Mouse (Mus musculus) liver, embryonic 14.5 days (tissue): ENCODE measurements at regions not wholly inside any gene's neighbourhood (a gene's known extent, or its start where the extent isn't known, plus 50 kb on each side); places are given as distances from the start of the nearest gene placed in this dataset.

ENCODE experiments used
- ATAC-seq: fragments of 200-750 bp; cut with Nextera tagmentation; 2 replicates; pipeline ENCODE4 v1.8.0; 2017; ENCODE audit warnings: moderate number of reproducible peaks, mild to moderate bottlenecking, moderate library complexity; ENCODE audit not compliant: insufficient read depth
- DNase-seq, 3 experiments: peaks; one replicate each; pipeline ENCODE4 v3.0.0-alpha.2; 2012 to 2013; ENCODE audit warnings: low read depth in 3 of 3, low spot score in 3 of 3
- H3K27ac ChIP-seq: fragments of 300-500 bp; sonication (generic); 2 replicates; pipeline ENCODE4 v1.5.1; 2014; ENCODE audit warnings: moderate library complexity, mild to moderate bottlenecking, control low read depth, inconsistent platforms
- H3K27me3 ChIP-seq: fragments of 300-500 bp; sonication (generic); 2 replicates; pipeline ENCODE4 v1.6.1; 2014; ENCODE audit warnings: mild to moderate bottlenecking, low read length, moderate library complexity; ENCODE audit not compliant: control insufficient read depth, insufficient read depth
- H3K36me3 ChIP-seq: fragments of 300-500 bp; sonication (generic); replicated peaks from 2 replicates; pipeline ENCODE4 v1.6.1; 2014; ENCODE audit warnings: low read depth; ENCODE audit not compliant: control insufficient read depth, insufficient read depth
- H3K4me1 ChIP-seq, 2 experiments: fragments of 200-500 bp in 1 of 2; fragments of 300-500 bp in 1 of 2; sonication (generic) in 1 of 2; replicated peaks; 2 replicates each; pipeline ENCODE4 v1.6.1; 2012 to 2014; ENCODE audit warnings: antibody characterized with exemption in 1 of 2, inconsistent platforms in 1 of 2, low read length in 1 of 2; ENCODE audit not compliant: control insufficient read depth in 2 of 2, insufficient read depth in 2 of 2
- H3K4me2 ChIP-seq: fragments of 300-500 bp; sonication (generic); 2 replicates; pipeline ENCODE4 v1.6.1; 2014; ENCODE audit warnings: low read depth, mild to moderate bottlenecking, control low read depth, moderate library complexity
- H3K4me3 ChIP-seq, 2 experiments: fragments of 200-500 bp in 1 of 2; fragments of 300-500 bp in 1 of 2; sonication (generic) in 1 of 2; 2 replicates each; pipeline ENCODE4 v1.5.1; 2012 to 2014; ENCODE audit warnings: low read depth in 2 of 2, low read length in 2 of 2, mild to moderate bottlenecking in 2 of 2, control low read depth in 1 of 2, inconsistent platforms in 1 of 2, moderate library complexity in 1 of 2; ENCODE audit not compliant: insufficient read depth in 1 of 2
- H3K9ac ChIP-seq: fragments of 300-500 bp; sonication (generic); replicated peaks from 2 replicates; pipeline ENCODE4 v1.6.1; 2014; ENCODE audit warnings: mild to moderate bottlenecking, control low read depth, moderate library complexity
- H3K9me3 ChIP-seq: fragments of 300-500 bp; sonication (generic); 2 replicates; pipeline ENCODE4 v1.6.1; 2016; ENCODE audit warnings: low read length, mixed read lengths; ENCODE audit not compliant: control insufficient read depth
- CTCF ChIP-seq: IDR thresholded peaks from 2 replicates; pipeline ENCODE4 v1.5.1; 2016; ENCODE audit warnings: antibody characterized with exemption, low read depth, control low read depth
- EP300 ChIP-seq: IDR thresholded peaks from 2 replicates; pipeline ENCODE4 v1.6.1; 2016; ENCODE audit warnings: antibody characterized with exemption, low read depth
- WGBS: fragments of 180-500 bp; shearing (Covaris S2); extraction: QIAGEN DNeasy Blood & Tissue Kit; methylation state at CpG from one replicate; pipeline ENCODE4 v1.1.7; 2014; ENCODE audit not compliant: insufficient replicate concordance; 5-methylcytosine and 5-hydroxymethylcytosine counted together

DNA sequence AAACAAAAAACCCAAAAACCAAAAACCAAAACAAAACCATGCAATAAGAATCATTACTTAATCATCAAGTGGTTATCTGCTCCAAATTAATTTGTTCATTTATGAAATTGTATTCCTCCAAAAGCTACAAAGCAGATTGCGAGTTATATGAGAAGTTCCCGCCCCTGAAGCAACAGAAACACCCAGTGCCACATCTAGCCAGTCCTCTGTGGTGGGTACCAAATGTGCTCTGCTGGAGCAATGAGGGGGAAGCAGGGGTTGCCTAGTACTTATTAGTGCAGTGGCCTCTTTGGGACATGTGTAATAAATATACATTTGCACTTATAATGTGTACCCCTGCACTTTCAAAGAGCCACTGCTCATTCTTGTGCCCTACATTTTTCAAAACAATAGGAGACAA lies 419.9 kb upstream of the Atp11b start:
- TF ChIP-seq CTCF = no peak
- no peak for TF ChIP-seq EP300
- 35% methylated on average over 2 of the region's 2 CpGs for WGBS
- Histone ChIP-seq H3K4me2 (no peak overlapping the region), H3K27ac (no peak overlapping the region), H3K27me3 (no peaks in the 10 kb centered on the region), H3K36me3 (no peaks in the 10 kb centered on the region), H3K4me1 (no peaks in the 10 kb centered on the region), H3K4me3 (no peak overlapping the region), H3K9ac (no peak overlapping the region), H3K9me3 (no peaks in the 10 kb centered on the region)
- DNase-seq = no peak
- ATAC-seq = no peak

DNA sequence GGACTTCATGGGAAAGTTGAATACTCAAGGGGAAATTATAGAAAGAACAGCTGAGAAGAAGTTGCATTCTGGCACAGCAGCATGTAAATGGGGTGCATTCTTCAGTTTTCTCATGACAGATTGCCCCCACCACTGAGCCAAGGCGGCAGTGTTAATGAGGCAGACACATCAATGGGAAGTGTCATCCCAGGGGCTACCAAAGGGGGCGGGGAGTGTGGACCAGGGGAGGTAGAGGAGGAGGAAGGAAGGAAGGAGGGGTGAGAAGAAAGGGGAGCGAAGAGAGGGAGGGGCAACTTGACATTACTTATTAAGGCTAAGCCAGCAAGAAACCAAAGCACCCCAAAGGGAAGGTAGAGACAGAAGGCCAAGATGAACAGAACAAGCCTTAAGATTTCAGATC lies 419.4 kb upstream of the Atp11b start:
- Histone ChIP-seq H3K4me2 (no peak overlapping the region), H3K27ac (no peak overlapping the region), H3K9ac (no peak overlapping the region), H3K4me1 (no peaks in the 10 kb centered on the region), H3K4me3 (no peak overlapping the region), H3K27me3 (no peaks in the 10 kb centered on the region), H3K36me3 (no peaks in the 10 kb centered on the region), H3K9me3 (no peaks in the 10 kb centered on the region)
- 13% methylated on average over 3 of the region's 3 CpGs for WGBS
- TF ChIP-seq CTCF (no peak), EP300 (no peak)
- no peak for ATAC-seq
- DNase-seq = no peak

DNA sequence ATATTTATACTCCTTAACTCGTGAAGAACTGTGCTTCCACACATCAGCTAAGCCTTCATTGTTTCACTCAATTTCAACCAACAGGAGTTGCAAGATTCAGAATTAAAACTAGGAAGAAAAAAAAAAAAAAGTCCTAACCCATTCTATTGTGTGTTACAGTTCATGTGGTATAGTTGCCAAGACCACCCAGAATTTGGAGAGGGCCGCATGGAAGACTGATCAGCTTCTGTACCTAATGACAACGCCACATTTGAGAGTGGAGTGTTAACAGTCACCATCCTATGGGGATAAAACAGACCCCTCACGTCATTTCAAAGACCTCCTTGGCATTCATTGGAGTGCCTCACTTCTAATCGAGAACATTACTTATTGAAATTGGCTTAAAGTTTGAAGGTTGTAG lies 418.1 kb upstream of the Atp11b start:
- no peaks in the 10 kb centered on the region for H3K9me3 ChIP-seq
- H3K27ac ChIP-seq = no peak overlapping the region
- no peaks in the 10 kb centered on the region for H3K27me3 ChIP-seq
- no peak overlapping the region for H3K9ac ChIP-seq
- no peak overlapping the region for H3K4me3 ChIP-seq
- DNase-seq (no peak), ATAC-seq (no peak)
- no peaks in the 10 kb centered on the region for H3K4me1 ChIP-seq
- no peak for TF ChIP-seq CTCF
- TF ChIP-seq EP300 = no peak
- H3K36me3 ChIP-seq = no peaks in the 10 kb centered on the region
- H3K4me2 ChIP-seq = no peak overlapping the region
- WGBS = 47% methylated on average over 5 of the region's 5 CpGs

DNA sequence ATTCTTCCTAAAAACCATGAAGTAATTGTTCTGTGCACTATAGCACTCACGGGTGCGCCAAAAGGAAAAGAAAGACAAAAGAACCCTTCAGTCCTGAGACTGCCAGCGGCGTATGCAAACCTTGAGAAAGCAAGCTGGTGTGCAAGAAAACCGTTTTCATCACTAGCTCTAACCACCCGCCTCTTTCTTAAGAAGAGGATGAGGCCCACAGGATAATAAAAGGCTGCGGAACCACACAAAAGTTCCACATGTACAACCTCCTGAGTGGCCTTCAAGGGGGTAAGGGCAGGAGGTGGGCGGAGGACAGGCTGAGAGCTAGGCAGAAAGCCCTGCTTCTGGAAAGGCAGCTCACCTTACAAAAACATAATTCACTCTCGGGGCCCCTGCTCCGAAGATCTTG lies 413.4 kb upstream of the Atp11b start:
- no peaks in the 10 kb centered on the region for H3K9me3 ChIP-seq
- H3K27ac ChIP-seq = no peak overlapping the region
- TF ChIP-seq EP300 = no peak
- TF ChIP-seq CTCF = no peak
- no peaks in the 10 kb centered on the region for H3K4me1 ChIP-seq
- DNase-seq (no peak), ATAC-seq (no peak)
- no peaks in the 10 kb centered on the region for H3K36me3 ChIP-seq
- H3K9ac ChIP-seq = no peak overlapping the region
- WGBS = 7% methylated on average over 10 of the region's 10 CpGs
- peak overlapping the region; percentile 48 for H3K4me2 ChIP-seq
- no peak overlapping the region for H3K4me3 ChIP-seq
- H3K27me3 ChIP-seq = no peaks in the 10 kb centered on the region; the same call in 1 of the 2 replicates

DNA sequence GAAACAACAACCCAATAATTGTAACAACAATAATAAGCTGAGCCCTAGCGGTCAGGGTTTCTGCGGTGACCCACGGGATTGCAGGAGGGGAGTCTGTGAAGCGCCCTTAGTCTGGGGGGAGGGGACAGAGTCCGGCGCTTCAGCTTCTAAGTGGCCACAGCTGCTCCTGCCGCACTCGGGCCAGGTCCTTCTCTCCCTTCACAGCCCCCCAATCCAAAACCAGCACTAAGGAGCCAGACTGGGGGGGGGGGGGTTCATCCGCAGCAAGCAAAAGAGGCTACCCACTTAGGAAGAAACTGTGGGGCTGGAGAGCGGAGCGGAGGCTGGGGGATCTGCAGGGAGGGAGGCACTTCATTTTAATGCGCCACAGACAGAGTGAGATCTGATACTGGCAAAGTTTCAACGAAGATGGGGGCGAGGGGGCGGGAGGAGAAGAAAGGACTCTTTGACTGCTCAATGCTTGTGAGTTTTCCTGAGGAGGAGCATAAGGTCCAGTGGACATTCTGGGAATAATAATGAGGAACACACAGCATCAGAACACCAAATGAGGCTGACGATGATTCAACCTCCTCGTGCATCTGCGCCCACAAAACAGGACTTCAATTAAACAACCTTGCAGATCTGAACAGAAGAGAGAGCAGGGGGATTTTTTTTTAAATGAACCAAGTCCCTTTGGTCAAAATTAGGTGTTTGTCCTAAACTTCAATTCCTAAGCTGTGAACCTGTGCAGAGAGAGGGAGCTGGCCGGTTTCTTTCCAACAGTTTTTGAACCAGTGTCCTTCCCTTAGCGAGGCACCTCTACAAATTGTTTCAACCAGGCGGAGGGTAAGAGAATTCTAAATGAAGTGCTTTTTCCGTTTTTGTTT lies 412.7 kb upstream of the Atp11b start:
- TF ChIP-seq CTCF (no peak), EP300 (no peak)
- Histone ChIP-seq H3K27ac (no peak overlapping the region), H3K9me3 (no peaks in the 10 kb centered on the region), H3K9ac (no peak overlapping the region), H3K36me3 (no peaks in the 10 kb centered on the region), H3K4me3 (peak overlapping the region; percentile 8 to 17; a peak in 2 of 4 replicates), H3K4me1 (no peaks in the 10 kb centered on the region), H3K4me2 (peak overlapping the region; percentile 48), H3K27me3 (no peaks in the 10 kb centered on the region; the same call in 1 of the 2 replicates)
- ATAC-seq (no peak), DNase-seq (no peak)
- 1% methylated on average over 22 of the region's 22 CpGs for WGBS
